Mouse (Mus musculus): ENCODE results near the gene Gmnn.

The Gmnn gene

DNA sequence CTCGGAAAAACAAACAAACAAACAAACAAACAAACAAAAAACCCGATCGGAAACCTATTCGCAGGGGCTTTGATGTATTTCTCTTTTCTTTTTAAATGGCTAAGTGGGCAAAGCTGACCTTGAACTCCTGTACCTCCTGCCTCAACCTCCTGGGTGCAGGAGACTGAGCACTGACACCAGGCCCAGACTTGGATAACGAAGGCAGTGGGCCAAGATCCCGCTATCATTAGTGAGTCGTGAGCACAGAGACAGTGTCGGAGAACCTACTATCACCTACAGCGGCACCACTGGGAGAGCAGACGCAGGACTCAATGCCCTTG is 680 bp downstream of the Gmnn start:
- DNase-seq (ENCODE audit: low spot score in 2 of 2), result no peak

DNA sequence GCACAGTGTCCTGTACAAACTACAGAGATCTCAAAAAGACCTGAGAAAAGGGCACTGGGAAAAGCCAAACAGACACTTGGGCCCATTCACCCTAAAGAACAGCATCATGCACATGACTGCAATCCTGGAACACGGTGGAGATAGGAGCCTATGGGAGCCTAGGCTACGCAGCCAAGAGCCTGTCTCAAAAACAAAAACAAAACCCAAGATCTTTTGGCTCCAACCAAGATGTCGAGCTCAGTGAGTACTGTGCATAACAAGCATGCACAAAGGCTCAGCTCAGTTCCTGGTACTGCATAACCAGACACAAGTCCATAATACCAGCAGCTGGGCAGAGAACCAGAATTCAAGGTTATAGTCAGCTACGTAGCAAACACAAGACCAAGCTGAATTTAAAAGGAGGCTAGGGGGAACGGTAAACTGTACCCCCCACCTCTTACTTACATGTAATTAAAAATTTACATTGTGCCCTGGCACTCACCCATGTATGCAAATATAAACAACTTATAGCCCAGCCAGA is 1.3 kb downstream of the Gmnn start:
- no peak for DNase-seq (ENCODE audit: low spot score in 2 of 2)

DNA sequence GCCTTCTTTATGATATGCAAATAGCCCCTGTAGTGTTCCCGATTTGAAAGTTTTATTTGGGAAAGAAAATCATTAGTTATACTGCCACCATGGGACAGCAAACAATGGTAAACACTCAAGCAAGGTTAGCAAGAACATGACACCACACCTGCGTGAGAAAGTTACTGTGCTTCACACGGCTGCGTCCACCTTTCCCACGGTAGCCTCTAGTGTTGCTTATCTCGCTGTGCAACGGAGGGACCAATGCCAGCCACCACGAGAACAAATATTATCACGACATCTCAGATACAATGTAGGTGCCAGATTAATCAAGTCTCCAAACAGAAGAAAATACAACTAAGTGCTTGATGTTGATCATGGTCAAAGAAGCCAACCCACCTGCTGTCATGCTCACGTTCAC is 2.3 kb downstream of the Gmnn start:
- no peak for DNase-seq (ENCODE audit: low spot score in 2 of 2)

DNA sequence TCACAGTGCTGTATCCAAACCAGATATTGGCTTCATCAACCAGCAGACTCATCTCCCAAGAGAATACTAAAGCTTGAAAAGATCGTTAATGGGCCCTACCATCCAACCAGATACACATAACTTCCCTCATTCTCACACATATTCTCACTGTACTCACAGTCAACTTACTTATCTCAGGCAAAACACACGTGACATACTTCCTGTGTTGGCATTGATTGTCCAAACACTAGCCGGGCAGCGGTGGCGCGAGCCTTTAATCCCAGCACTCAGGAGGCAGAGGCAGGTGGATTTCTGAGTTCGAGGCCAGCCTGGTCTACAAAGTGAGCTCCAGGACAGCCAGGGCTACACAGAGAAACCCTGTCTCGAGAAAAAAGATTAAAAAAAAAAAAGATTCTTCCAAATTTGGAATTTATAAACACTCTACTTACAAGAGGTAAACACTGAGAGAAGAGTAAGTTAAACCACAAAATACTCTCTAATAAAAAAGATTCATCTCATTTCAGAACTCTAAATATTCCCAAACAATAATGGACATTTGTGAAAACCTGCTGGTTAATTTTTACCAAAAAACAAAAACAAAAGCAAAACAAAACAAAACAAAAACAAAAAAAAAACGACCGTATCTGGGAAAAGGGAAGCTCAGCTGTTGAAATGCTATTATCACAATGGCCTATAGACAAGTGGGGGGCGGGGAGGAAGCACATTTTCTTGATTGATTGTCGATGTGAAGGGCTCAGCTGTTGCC is 3.7 kb downstream of the Gmnn start:
- no peak for DNase-seq (ENCODE audit: low spot score in 2 of 2)

DNA sequence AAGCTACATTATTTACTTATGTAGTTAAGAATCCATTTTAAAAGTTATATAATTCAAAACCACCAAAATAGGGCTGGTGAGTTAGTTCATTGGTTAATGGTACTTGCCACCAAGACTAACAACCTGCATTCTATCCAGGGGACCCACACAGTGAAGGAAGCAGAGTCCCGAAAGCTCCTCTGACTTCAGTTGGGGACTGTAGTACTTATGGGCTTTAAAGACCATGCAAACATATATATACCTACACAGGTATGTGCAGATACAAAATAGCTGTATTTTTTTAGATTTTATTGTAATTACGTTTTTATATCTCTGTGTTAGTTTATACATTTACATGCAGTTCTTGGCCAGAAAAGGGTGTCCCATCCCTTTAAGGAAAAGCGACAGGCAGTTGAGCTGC is 5.0 kb downstream of the Gmnn start:
- DNase-seq (ENCODE audit: low spot score in 2 of 2), result no peak

DNA sequence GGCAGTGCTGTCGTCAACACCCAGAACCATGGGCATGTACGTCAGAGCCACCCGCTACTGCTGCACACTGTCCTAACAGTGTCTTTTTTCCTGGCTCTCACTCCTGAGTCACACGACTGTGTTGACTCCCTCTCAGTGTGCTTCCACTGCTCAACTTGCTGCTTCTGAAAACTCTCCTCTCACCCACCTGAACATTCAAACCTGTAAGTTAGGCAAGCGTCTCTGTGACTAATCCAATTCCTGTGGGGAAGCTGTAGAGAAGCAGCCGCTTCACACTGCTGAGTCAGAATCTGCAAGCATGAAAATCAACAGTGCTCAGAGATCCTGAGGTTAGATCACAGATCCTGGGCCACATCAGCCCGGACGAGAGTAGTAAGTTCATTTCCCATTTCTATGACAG is 10.3 kb downstream of the Gmnn start:
- no peak for DNase-seq (ENCODE audit: low spot score in 2 of 2)

DNA sequence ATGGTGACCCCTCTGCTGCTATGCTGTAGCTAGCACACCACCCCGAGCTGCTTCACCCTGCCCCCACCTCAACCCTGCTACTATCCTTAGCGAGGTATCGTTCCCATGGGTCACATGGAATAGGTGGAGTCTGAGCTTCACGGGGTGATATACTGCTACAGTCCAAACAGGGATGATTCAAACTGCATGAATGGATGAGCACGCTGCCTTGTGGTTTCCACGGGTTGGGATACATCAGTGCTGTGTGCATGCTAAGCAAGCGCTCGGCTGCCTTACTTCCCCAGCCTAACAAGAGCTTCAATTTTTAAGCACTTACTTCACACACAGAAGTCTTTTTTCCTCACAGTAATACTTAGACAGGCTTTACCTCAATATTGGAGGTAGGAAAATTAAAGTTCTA is 10.9 kb downstream of the Gmnn start:
- DNase-seq (ENCODE audit: low spot score in 2 of 2), result no peak

DNA sequence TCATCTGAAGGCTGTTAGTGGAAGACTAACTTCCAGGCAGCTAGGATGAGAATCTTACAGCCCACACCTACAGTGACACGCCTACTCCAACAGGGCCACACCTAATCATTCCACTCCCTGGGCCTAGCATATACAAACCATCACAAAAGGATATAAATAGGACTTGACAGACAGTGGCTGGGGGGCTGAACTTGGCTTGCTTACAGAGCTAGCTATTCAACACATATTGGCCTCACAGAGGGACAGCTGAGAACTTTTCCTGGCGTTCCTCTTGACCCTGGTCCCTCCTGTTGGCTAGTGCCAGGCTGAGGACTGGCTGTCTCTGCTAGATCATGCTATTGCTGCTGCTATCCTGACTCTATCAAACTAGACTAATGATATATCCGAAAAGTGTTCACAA is 13.9 kb downstream of the Gmnn start:
- DNase-seq (ENCODE audit: low spot score in 2 of 2), result no peak

DNA sequence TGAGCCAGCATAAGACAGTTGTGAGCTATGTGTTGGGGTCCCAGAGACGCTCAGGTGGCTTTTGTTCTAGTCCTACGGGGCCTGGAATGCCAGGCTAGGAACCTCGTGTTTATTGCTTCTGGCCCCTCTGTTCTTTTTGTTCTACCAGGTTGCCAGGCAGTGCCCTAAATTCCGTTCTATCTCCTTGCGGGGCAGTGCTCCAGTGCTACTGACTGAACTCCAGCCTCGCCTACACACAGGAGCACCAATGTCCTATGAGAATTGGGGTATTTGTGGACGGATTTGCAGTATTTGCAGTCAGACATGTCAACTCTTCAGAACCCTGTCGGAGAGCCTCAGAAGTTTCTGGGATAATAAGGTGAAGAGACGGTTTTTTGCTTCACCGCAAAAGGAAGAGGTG is 20.7 kb downstream of the Gmnn start, which contains the start of gene Armh2:
TSS of gene Armh2 (plus strand) at position 205 of the 400 bp plus-strand sequence.
- DNase-seq (ENCODE audit: low spot score in 2 of 2), result no peak

DNA sequence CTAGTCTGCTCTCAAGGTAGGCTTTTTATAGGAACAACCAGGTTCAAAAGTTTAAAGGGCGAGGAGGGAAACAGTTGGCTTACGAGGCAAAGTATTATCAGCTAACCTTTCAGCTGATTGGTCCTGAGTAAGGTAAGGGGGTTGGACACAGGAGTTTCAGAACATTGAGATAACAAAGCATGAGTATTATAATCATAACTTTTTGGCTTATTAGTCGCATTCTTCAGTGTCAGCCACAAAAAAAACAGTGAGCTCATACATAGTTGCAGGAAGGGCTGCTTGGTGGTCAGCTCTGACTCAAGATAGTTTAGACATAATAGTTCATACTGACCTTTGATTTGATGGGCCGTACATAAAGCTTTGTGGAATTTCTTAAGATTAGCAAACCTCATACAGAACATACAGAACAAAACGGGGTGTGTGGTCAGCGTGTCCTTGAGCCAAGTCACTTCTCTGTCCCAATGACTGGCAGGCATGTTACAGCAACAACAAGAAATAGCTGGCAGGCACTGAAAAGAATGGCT is 26.1 kb downstream of the Gmnn start:
- DNase-seq (ENCODE audit: low spot score in 2 of 2), result no peak

DNA sequence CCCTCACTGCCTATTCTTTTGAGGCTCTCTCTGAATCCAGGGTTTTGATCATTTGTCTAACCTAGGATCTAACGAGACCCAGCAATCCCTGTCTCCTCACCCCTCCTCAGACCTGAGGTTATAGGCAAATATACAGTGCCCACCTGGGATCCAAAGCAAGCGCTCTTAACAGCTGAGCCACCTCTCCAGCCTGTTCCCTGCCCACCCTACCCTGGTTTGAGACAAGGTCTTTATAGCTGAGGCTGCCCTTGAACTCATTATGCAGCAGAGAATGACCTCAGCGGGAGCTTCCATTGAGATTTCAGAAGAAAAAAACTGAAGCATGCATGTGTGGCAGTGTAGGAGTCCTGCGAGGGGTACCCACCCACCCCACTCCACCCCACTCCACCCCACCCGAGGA is 27.2 kb downstream of the Gmnn start:
- DNase-seq (ENCODE audit: low spot score in 2 of 2), result no peak

DNA sequence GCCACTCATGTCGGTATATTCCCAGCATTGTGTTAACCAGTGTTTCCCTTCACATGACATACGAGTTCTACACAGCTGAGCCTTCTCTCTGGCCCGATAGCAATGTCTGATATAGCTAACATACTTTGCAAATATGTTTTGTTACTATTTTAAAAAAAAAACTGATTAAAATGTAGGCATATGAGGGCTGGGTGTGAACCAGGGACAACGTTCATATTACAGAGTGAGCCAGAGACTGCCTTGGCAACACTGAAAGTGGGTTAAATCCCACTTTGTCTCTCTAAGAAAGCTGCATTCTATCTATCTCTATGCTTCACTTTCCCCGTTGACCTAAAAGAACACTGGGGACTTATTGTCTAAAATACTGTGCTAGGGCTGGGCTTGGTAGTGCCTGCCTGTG is 32.6 kb downstream of the Gmnn start:
- no peak for DNase-seq (ENCODE audit: low spot score in 2 of 2)

DNA sequence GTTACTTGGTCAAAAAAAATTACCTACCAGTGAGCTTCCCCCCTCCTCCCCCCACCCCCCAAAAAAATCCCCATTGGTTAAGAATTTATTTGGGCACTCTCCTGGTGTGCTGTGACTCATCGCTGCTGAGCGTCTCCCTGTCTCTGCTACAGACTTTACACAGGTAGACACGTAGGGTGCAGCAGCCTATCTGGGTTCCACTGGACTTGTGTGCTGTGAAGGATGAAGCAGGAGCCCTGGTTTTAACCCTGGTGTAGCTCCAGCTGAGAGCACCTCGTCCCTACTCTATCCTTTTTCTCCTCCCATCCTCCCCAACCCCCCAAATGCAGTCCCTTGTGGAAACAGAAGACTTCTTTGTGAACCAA is 37.3 kb downstream of the Gmnn start:
- DNase-seq (ENCODE audit: low spot score in 2 of 2), result no peak

DNA sequence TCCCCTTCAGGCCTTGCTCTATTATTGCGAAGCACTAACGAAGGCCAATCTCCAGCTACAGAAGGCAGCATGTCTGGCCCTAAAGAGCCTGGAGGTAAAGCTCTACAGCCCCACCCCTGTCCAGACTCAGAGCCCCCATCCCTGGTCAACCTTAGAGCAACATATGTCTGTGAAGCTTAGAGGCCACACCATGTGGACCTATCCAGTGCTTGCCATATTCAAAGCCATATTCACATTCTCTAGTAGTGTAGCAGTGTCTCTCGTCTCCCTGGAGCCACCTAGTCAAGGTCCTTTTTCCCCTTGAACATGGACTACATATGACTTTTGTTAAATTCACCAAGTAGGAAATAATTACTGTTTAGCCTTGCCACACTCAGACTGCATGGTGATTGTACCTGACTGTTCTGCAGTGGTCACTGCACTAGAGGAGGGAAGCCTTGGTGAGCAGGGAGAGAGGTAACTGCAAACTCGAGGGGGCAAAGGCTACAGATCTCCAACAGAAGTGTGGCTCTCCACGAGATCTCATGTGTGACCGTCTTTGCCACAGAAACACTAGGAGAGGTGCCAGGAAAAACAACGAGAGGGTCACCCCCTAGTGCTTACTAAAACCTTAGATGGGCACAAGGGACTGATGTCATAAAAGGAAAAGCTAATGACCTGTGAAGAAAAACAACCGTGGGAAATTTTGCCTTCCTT is 37.9 kb downstream of the Gmnn start:
- DNase-seq (ENCODE audit: low spot score in 2 of 2), result no peak

DNA sequence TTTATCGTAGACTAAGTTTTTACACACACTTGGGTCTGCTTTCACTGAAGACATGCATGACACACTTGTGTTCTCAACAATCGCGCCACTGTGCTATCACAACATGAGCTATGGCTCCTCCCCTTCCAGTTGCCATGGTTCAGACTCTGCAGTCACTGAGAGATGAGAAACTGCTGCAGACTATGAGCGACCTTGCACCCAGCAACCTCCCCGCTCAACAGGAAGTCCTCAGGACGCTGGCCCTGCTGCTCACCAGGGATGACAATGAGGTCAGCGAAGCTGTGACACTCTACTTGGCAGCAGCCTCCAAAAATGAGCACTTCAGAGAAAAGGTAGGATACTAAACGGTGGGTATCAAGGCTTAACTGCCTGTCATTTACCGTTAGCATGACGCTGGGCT is 40.2 kb downstream of the Gmnn start:
- no peak for DNase-seq (ENCODE audit: low spot score in 2 of 2)

DNA sequence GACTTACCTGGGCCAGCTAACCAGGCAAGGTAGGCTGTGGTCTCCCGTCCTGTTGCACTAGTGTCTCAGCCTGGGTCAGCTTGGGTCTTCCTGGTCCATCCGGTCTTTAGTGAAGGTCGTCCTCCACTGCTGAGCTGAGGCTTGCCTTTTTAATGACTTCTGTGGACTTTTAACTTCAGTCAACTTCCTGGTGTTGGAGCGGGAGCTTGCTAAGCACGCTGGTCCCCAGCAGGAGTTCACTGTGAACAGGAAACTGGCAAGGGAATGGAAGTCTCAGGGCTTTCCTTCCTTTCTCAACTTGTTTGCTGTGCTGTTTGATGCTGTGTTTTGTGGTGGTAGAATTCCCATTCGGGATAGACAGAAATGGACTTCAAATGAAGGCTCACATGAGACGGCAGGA is 44.0 kb downstream of the Gmnn start:
- DNase-seq (ENCODE audit: low spot score in 2 of 2), result no peak

DNA sequence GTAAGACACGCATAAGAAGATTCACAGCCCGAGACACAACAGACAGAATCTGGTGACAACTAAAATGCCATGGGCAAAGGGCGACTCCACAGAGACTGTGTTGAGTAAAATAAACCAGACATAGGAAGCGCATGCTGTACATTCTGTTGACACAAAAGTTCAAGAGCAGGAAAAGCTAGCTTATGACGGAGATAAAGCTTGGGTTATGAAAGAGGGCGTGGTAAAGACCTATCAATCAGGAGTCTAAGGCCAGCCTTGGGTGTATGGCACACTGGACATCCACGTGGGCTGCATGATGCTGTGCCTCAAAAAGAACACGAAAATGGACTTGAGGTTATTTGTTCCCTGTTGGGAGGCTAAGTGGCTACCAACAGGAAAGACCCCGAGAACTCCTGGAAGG is 45.3 kb downstream of the Gmnn start:
- DNase-seq (ENCODE audit: low spot score in 2 of 2), result no peak

DNA sequence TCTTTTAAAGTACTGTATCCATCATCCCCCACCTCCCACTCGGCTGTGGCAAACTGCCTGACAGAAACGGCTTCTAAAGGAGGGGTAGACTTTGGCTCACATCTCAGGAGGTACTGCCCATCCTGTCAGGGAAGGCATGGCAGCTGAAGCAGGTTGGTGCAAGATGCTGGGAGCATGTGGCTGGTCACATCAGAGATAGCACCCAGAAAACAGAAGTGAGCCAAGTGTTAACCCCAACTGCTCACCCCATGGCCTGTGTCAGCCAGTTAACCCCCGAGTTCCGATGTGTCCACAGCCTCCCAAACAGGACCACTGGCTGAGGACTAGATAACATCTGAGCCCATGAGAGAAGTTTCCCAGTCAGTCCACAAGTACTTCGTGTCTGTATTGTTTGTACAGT is 46.1 kb downstream of the Gmnn start:
- DNase-seq (ENCODE audit: low spot score in 2 of 2), result no peak

DNA sequence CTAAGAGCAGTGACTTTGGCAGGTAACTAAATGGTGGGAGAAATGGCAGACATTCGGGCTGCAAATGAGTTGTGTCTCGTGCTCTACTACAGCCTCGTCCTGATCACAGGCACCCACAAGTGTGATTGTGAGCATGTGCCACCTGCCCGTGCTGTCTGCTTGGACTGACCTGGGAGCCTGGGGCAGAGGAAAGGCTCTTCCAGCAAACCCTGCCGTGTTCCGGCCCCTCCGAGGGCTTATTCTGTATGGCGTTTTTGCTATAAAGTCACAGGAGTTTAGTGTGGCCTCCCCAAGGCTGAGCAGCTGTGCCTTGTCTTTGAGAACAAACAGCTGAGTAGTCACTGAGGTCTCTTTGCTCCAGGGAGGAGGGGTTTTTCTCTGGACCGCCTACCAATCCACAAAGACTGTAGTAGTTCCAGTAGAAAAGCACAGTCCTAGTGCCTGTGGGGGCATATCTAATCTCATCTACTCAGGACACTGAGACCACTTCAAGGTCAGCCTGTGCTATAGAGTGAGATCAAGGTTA is 47.3 kb downstream of the Gmnn start:
- DNase-seq (ENCODE audit: low spot score in 2 of 2), result no peak

DNA sequence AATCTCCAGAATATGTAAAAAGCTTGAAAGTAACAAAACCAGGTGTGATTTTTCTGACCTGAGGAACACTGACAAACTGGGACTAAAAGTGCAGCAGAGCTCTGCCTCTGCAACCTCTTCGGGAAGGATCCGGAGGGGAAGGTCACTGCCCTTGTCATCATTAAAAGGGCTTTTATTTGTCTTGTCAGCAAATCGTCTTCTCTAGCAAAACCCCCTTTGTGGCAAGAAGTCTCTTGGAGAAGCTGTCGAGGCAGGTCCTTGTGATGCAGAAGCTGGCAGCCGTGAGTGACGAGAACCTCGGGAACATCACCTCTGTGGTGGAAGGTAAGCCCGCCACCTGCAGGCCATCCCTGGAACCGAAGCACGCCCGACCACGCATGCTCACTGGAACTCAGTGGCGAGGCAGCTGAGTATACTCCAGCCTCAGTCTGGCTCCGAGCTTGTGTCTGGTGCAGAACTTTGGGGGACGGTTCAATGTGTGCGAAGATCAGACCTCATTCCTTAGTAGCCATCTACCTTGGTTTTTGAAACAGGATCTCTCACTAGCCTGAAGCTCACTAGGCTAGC is 48.2 kb downstream of the Gmnn start:
- DNase-seq (ENCODE audit: low spot score in 2 of 2), result peak; percentile 72 to 87

DNA sequence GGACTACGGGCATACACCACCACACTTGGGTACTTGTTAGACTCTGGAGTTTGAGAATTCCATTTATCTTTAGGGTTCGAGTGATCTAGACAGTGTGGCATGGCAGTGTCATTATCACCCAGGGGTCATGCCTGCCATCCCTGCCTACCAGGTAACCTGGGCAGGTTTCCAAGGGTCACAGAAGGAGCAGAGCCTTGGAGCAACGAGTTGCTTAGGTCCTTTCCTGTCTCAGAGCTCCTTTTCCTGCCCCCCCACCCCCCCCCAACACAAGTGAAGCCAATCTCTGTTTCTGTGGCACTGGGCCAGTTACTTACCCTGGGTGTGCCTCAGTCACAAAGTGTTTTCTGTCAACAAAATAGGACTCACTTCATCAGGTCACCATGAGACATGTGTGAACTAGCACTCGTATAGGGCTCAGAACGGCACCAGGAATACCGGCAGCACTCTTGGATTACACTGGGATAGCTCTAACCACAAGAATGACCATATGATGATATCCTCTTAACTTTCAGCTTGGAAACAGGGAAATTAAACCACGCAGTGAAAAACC is 49.1 kb downstream of the Gmnn start:
- no peak for DNase-seq (ENCODE audit: low spot score in 2 of 2)

DNA sequence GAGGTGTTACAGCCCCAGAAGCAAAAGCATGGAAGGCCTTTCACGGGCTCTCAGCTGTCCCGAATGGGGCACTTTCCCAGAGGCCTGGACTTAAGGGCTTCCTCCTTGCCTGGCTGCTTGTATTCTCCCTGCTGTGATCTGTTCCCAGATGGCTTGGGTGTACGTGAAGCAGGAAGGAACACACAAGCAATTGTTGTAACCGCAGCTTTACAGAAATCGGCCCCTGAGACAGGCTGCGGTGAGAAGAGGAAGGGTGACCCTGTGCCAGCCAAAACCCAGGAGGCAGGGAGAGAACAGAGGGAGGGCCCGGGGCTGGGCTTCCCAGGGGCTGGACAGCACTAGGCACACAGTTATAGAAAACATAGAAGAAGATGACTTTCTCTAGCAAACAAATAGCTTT is 50.8 kb downstream of the Gmnn start:
- no peak for DNase-seq (ENCODE audit: low spot score in 2 of 2)

All from thymus, postnatal 10 days (tissue).